Mouse (Mus musculus) v-Abl transformed pro-B cells (cell line): Measurements from ENCODE around the gene Itsn1.

ENCODE experiments used
- in situ Hi-C, 2 experiments: fragments of 400-800 bp; cut with MboI; formaldehyde crosslinking; loops; one replicate each; pipeline ENCODE4 v1.15.1; 2025; ENCODE audit not compliant: unreplicated experiment in 2 of 2

Itsn1 gene

DNA sequence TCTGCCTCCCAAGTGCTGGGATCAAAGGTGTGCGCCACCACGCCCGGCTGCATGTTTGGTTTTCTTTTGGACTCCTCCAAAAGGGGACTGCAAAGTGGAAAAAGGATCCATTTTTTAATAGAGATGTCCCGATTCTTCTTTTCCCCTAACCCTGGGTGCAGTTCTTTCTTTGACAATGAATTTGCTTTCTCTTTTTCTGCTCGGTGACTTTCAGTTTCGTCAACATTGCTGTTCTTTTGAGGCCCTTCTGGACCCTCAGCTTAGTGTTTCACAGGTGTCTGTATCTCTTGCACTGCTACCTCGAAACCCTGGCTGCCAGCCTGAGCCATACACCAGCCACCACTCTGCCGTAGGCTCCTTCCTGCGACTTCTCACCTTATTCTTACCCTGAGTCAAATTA is 66.5 kb downstream of the Itsn1 start:
- in situ Hi-C loops: no loop called here

DNA sequence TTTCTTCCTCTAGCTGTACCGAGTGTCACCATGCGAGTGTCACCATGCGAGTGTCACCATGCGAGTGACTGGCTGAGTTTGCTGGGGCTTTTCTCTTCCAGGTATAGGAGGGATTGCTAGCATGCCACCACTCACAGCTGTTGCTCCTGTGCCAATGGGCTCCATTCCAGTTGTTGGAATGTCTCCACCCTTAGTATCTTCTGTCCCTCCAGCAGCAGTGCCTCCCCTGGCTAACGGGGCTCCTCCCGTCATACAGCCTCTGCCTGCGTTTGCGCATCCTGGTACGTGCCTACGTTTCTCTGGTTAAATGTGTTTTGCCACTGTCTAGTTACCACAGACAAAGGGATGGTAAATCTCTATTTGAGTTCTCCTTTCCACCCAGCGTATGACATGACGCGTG is 72.3 kb downstream of the Itsn1 start:
- in situ Hi-C loops: no loop called here

DNA sequence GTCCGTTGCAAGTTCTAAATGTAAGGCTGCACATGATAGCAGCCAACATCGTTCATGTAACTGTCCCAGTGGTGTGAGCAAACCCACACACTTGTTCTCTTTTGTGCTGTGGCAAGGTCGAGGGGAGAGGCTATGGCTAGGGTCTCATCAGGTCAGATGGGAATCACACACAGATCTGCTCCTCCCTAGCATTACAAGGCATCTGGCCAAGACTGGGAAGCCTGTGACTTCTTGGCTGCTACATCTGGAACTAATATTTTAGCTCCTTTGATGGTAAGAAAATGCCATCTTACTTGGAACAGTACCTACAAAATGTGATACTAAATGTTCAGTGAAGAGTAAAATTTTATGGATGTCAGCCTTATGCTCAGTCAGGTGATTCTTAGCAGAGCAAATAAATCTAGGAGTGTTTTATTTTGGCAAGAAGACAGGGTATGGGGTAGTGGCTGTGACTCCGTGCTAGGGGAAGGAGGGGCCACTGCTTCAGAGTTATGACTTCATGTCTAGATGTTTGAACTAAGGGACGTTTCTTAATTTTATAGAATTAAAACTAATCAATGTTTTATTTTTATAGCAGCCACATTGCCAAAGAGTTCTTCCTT is 73.5 kb downstream of the Itsn1 start:
- in situ Hi-C loops: no loop called here

DNA sequence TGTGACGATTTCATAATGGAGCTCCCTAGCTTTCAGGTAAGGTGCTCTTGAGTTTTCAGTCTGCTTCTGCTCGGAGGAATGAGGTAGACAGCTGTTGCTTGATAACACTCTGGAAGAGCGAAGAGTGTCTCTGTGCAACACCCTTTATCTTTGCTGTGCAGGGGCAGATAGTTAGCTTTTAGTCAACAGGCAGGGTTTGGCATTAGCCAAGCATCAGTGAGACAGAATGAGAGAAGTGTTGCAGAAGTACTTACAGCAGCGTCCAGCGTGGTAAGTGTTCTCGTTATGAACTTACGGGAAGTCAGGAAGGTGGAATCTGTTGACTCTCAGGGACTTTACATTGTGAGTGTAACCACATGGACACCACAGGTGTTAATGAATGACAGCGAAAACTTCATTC is 75.3 kb downstream of the Itsn1 start:
- in situ Hi-C loops: no loop called here

DNA sequence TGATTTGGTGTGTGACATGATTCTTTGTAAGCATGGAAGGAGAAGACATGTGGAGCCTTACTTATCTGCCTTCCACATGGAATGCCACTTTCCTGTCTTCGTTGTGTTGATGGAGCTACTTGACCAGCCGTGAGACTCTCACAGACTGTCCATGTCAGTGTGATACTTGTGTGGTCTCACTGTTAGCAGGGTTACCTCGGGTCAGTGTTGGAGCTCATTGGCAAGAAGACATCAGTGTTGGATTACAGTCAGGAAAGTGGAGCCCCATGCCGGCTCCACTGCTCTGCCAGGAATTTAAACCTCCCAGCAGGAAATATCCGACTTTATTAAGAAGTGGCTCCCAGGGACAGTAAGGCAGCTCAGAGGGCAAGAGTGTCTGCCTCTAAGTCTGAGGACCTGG is 75.8 kb downstream of the Itsn1 start:
- in situ Hi-C loops: no loop called here

DNA sequence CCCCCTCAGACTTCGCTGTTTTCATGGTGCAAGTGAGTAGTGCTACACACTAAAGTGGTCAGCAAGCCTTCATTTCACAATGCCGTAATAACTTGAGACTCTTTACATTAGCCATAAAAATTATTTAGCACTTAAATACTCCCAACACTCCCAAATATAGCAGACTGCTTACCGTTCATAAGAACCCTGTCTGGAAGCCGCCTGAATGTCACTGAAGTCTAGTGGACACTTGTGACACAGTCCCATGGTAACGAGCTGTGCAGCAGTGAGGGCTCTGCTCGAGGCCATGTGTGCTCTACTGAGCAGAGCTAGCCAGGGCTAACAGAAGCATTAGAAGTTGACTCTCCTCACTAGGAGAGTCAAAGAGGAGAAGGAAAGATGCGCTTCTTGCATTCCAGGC is 81.2 kb downstream of the Itsn1 start:
- in situ Hi-C loops: no loop called here

DNA sequence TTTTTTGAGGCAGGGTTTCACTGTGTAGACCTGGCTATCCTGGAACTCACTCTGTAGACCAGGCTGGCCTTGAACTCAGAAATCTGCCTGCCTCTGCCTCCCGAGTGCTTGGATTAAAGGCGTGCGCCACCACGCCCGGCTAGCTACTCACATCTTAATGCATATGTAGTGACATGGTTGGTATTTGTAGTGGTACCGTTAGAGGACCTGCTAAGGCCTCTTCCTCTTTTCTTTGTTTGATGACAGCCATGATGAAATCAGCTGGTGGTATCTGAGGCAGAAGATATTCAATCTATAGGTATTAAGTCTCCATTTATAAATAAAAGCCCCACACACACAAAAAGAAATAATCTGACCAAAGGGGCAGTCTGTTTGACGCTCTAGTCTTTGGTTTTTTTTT is 82.3 kb downstream of the Itsn1 start:
- in situ Hi-C loops: no loop called here

DNA sequence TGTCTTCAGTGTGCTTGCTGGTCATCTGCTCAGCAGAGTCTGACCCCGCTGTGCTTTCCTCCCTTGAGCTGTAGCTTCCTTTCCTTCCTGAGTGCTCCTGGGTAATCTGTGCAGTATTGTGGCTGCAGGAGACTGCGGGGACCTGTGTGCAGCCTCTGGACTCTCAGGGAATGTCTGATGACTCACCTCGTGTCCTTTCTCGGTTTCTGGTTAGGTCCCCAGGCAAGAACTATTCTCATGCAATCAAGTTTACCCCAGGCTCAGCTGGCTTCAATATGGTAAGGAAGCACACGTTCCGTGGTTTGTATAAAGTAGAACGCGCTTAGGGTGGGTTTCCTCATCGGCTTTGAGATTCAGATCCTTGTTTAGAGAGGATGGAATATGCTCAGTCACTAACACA is 82.8 kb downstream of the Itsn1 start:
- in situ Hi-C loops: no loop called here

DNA sequence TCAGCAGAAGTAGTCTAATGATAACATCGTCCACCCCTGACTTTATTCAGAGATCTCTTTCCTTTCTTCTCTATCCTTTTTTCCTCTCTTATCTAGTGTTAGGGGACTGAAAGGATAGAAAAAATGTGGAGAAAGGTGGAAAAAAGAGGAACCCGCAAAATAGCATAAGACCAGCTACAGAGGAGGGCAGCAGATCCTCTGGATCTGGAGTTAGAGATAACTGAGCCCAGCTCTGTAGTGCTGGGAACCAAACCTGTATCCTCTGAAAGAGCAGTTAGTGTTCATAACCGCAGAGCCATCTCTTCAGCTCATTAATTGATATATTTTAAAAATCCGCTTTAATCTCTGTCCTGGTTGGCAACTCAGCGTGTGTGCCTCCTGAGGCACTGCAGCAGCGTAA is 84.5 kb downstream of the Itsn1 start:
- in situ Hi-C loops: no loop called here

DNA sequence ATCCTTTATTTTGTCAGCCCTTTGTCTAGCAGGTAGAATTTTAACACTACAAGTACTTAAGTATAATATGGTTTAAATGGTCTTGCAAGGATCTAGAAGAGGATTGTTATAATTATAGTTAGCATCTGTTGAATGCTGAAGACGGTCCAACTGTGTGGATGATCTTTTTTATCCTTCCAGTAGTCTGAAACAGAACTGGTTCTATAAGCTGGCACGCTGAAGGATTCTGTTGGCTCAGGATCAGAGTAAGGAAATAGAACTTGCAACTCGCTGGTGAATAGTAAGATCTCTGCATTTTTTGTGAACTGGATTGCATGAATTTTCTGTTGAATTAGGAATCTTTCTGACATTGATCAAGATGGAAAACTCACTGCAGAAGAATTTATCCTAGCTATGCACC is 86.0 kb downstream of the Itsn1 start:
- in situ Hi-C loops: no loop called here

DNA sequence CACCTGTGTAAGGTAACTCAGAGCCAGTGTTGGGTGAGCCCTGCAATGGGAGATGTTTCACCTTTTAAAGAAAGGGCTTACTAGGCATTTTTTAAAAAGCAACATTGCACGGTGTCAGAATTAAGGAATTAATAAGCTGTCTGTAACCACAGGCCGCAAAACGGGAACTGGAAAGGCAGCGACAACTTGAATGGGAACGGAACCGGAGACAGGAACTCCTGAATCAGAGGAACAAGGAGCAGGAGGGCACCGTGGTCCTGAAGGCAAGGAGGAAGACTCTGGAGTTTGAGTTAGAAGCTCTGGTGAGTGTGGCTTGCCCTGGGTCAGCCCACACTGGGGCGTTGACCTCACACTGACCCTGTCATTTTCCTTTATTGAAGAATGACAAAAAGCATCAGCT is 91.2 kb downstream of the Itsn1 start:
- in situ Hi-C loops: no loop called here

DNA sequence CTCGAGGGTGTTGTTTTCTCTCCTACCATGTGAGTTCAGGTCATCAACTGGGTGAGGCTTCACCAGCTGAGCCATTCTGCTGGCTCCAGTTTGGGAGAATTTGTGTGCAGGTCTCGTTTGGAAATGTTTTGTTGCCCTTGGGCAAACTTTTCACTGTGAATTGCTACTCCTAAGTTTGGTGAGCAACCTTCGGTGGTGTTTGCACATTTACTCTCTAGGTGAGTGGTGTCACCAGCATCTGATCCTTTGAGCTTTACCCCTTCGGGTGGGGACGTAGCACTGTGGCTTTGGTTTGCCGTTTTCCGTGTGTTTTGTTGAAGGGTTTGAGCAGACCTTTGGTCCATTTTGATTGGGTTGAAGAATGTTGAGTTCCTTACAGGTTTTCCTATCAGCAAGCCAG is 93.2 kb downstream of the Itsn1 start:
- in situ Hi-C loops: no loop called here

DNA sequence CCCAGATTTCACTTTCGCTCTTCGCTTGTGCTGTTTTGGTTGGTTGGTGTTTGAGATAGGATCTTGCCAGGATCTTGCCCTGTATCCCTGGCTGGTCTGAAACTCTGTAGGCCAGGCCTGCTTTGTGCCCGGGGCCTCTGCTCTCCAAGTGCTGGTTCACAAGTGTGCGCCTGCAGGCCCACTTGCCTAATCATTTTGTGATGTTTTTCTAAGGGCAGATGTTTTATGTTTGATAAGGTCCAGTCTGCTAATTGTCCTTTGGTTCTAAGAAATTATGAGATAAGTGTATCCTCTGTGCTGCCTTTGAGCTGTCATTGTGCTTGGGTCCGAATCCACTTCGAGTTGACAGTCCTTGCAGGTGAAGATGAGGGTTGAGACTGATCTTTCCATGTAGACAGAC is 93.7 kb downstream of the Itsn1 start:
- in situ Hi-C loops: no loop called here

DNA sequence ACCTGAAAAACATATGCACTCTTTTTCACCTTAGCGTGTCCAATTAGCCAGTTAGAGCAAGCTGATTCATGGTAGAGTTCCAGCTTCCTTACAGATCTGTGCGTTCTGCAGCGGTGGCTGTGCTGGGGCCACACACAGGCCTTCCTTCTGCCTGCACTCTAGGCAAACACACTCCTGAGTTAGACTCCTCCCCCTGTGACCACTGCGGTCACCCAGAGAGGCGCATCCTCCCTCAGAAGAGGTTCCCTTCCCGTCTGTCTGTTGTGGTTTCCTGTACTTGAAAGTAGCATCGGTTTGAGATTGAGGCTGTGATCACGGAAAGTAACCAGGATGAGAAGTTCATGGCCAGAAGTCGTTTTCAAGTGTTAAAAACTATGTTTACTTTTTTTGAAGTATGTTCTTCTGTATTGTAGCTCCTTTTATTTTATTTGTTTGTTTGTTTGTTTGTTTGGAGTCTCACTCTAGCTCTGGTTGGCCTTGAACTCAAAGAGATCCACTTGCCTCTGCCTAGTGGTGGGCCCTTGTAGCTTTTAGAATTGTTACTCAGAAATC is 96.8 kb downstream of the Itsn1 start:
- in situ Hi-C loops: loop anchor here (5.0 kb wide), 2 partner anchors 84 to 94 kb away; no protein-coding TSS in a partner anchor

DNA sequence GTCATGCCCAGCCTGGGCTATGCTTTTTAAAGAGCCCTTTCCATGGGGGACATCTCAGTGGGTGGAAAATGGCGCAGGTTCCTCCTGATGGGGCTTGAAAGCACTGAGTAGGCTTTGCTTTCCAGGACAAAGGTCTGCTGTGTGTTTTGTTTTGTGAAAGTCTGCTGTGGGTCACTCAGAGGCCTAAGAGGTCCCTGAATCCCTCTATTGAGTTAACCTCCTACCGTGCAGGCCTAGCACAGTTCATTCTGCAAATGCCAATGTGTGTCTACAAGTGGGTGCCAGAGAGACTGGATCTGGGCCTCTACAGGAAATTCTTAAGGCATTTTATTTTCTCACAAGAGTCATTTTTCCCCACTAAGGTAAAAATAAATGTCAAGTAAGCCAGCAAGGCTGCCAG is 97.8 kb downstream of the Itsn1 start:
- in situ Hi-C loops: loop anchor here (5.0 kb wide), 2 partner anchors 85 to 95 kb away; no protein-coding TSS in a partner anchor

DNA sequence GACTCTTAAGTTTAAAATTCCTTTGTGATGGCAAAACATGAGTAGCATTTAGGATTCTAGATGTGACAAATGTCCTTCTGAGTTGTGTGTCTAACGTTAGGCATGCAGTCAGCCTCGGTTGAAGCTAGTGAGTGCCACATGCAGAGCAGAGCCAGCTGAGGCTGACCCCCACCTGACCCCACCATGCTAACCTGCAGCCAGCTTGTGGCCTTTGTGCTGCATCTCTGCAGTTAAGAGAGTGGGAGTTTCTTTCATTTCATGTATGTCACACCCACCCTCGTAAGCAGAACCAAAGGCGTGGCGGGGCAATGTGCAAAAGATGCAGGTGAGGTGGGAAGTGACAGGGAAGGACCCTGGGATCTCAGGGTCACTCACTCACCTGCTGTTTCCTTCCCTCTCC is 98.4 kb downstream of the Itsn1 start:
- in situ Hi-C loops: loop anchor here (5.0 kb wide), 2 partner anchors 85 to 95 kb away; no protein-coding TSS in a partner anchor

DNA sequence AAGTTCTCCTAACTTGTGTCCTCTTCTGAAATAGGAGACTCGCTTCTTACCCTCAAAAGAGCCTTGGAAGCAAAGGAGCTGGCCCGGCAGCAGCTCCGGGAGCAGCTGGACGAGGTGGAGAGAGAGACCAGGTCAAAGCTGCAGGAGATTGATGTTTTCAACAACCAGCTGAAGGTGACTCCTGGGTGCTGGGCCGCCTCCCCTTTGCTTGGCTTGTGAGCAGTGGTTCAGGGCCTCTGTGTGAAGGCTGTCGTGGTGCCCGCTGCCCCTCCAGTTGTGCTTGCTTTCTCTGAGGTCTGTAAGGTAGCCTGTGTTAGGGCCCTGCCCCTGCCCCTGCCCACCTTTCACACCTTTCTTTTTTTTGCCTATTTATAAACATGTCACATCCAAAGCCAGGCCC is 99.1 kb downstream of the Itsn1 start:
- in situ Hi-C loops: loop anchor here (5.0 kb wide), 2 partner anchors 86 to 96 kb away; no protein-coding TSS in a partner anchor

DNA sequence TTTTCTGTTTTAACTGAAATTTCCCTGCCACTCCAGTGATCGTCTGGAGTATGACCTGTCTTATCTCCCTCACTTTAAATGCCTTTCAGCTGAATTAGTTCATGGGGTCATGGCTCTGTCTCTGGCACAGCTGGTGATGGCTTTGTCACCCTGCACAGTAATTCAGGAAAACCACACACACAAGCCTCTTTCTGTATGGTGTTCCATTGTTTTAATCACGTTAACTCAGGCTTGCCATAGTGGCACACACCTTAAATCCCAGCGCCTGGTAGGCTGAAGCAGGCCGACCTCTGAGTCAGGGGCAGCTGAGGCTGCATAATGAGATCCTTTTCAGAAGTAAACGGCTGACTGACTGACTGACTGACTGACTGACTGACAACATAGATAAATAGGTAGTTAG is 99.5 kb downstream of the Itsn1 start:
- in situ Hi-C loops: loop anchor here (5.0 kb wide), 2 partner anchors 86 to 96 kb away; no protein-coding TSS in a partner anchor

DNA sequence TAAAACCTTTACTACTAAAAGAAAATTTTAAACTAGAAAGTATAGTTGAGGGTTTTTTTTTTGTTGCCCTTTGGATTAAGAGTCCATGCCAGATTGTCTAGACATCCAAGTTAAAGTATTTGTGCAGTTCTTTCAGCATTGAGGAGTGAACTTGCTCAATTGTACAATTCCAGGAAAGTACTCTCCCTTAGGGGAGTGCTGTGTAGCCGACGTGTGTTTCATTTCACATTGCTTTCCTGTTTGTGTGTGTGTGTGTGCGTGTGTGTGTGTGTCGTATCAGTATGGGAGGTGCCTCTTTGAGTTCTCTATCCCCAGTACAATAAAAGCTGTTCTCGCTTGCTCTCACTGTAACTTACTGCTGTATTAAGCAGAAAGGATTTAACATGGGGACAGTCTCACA is 100.0 kb downstream of the Itsn1 start:
- in situ Hi-C loops: loop anchor here (5.0 kb wide), 2 partner anchors 87 to 97 kb away; no protein-coding TSS in a partner anchor

DNA sequence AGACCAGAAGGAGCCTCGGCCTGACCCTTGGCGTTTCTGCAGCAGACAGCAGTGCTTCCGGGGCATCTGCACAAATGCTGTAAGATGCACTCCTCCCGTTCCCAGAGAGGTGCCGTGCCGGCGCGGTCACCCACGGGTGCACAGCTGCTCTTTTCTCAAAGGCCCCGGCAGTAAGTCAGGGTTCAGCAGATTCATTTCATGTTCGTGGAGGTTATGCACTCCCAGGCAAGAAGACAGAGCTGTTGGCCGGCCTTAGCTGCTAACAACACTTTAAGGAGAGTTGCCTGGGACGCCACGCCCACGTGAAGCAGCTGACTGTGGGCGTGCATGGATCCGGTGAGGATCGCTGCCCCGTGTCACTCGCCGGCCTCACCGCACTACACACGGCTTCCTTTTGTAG is 101.2 kb downstream of the Itsn1 start:
- in situ Hi-C loops: no loop called here

DNA sequence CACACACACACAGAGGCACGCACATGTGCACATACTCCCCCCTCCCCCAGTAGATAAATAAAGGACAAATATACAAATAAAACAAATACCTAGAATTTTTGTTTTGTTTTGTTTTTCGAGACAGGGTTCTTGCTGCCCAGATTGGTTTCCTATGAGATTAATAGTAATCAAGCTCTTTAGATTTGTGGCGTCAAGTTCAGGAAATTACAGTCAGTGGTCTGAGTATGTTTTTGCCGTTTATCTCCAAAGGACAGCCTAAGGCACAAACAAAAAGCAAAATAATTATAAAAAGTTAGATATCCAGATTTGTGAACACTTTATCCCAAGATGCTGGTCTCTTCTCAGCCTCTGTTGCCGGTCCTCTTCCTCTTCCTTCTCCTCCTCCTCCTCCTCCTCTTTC is 104.0 kb downstream of the Itsn1 start:
- in situ Hi-C loops: no loop called here

DNA sequence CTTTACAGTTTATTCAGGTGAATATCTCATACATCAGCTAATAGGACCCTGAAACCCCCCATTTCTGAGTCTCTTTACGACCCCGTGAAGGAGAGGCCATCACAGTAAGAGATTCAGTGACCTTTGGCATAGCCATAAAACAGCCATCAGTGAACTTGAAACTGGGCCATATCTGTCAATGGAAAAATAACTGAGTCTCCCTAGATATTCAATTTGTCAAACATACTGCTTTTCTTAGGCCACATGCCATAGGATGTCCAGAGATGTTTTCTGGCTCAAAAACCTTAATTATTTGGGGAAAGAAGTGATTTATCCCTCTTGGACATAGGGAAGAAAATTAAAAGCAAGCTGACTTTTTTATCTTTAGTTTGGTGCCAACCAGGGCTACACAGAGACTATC is 104.5 kb downstream of the Itsn1 start:
- in situ Hi-C loops: no loop called here

DNA sequence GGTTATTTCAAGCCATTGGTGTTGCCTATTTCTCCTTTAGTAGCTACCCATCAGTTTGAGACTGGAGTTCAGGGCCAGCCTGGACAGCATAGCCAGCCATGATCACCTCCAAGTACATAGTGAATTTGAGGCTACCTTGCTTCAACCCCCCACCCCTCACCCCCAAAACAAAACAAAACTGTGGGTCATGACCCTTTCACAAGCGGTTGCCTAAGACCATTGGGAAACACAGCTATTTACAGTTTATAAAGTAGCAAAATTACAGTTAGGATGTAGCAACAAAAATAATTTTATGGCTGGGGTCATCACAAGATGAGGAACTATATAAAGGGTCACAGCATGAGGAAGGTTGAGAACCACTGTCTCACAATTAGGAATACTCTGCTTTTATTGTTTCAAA is 104.9 kb downstream of the Itsn1 start:
- in situ Hi-C loops: no loop called here
